Mouse (Mus musculus): ENCODE measurements around the gene Metap1. TPM values are rescaled to one million over a fixed set of nuclear protein-coding genes. Genes with fewer than 3 reads are reported as not detected.

Gene Metap1
- polyA plus RNA-seq (2015; fragmentation: Nextera tagmentation; extraction: Ambion mirVana) = 48.0 and 52.3 TPM in 2 replicates

GRCm38 (mm10) chr3:138489327-138490033, at the start of gene Metap1:
TSS of gene Metap1 (minus strand) at chr3:138489515.
- Histone ChIP-seq H3K27ac (ENCODE audit: low read length) (peak within 1 kb of the TSS; percentile 73), H3K27me3 (replicated peaks; ENCODE audit: control insufficient read depth, insufficient read depth, low read length) (no peaks in the 10 kb centered on the region), H3K36me3 (ENCODE audit: control insufficient read depth, insufficient read depth) (peaks cover 2% of the 10 kb centered on the region; the same call in 1 of the 2 replicates), H3K9me3 (ENCODE audit: control insufficient read depth, low read length) (no peaks in the 10 kb centered on the region), H3K9ac (replicated peaks; ENCODE audit: low read depth, low read length) (peak within 1 kb of the TSS; percentile 79), H3K4me2 (ENCODE audit: low read length) (peak within 1 kb of the TSS; percentile 84), H3K4me1 (replicated peaks; ENCODE audit: control insufficient read depth, insufficient read depth, low read length) (peaks cover 11% of the 10 kb centered on the region), H3K4me3 (replicated peaks; ENCODE audit: low read length) (peak within 1 kb of the TSS; percentile 55)
- under 1% methylated on average over 51 of the region's 65 CpGs for WGBS
- ATAC-seq = peak; percentile 99

GRCm38 (mm10) chr3:138536031-138536430, 46.7 kb upstream of the Metap1 start:
- Histone ChIP-seq H3K9ac (replicated peaks; ENCODE audit: low read depth, low read length) (no peak overlapping the region), H3K4me1 (replicated peaks; ENCODE audit: control insufficient read depth, insufficient read depth, low read length) (peaks cover 4% of the 10 kb centered on the region), H3K9me3 (ENCODE audit: control insufficient read depth, low read length) (no peaks in the 10 kb centered on the region), H3K27me3 (replicated peaks; ENCODE audit: control insufficient read depth, insufficient read depth, low read length) (no peaks in the 10 kb centered on the region), H3K36me3 (ENCODE audit: control insufficient read depth, insufficient read depth) (no peaks in the 10 kb centered on the region), H3K27ac (ENCODE audit: low read length) (no peak overlapping the region), H3K4me2 (ENCODE audit: low read length) (no peak overlapping the region), H3K4me3 (replicated peaks; ENCODE audit: low read length) (no peak overlapping the region)
- no peak for ATAC-seq
- WGBS = 98% methylated on average over 2 of the region's 2 CpGs

- Histone ChIP-seq H3K36me3 (ENCODE audit: control insufficient read depth, insufficient read depth) (no peaks in the 10 kb centered on the region), H3K27ac (ENCODE audit: low read length) (no peak overlapping the region), H3K4me1 (replicated peaks; ENCODE audit: control insufficient read depth, insufficient read depth, low read length) (peaks cover 21% of the 10 kb centered on the region), H3K9ac (replicated peaks; ENCODE audit: low read depth, low read length) (no peak overlapping the region), H3K9me3 (ENCODE audit: control insufficient read depth, low read length) (no peaks in the 10 kb centered on the region), H3K4me2 (ENCODE audit: low read length) (no peak overlapping the region), H3K4me3 (replicated peaks; ENCODE audit: low read length) (no peak overlapping the region), H3K27me3 (replicated peaks; ENCODE audit: control insufficient read depth, insufficient read depth, low read length) (no peaks in the 10 kb centered on the region)
- no peak for ATAC-seq
- WGBS = 62% methylated on average over 2 of the region's 2 CpGs
Observed at GRCm38 (mm10) chr3:138532764-138533163, 43.4 kb upstream of the Metap1 start.

- no peak for ATAC-seq
- Histone ChIP-seq H3K27me3 (replicated peaks; ENCODE audit: control insufficient read depth, insufficient read depth, low read length) (no peaks in the 10 kb centered on the region), H3K4me1 (replicated peaks; ENCODE audit: control insufficient read depth, insufficient read depth, low read length) (peaks cover 21% of the 10 kb centered on the region), H3K27ac (ENCODE audit: low read length) (no peak overlapping the region), H3K4me2 (ENCODE audit: low read length) (no peak overlapping the region), H3K4me3 (replicated peaks; ENCODE audit: low read length) (no peak overlapping the region), H3K9me3 (ENCODE audit: control insufficient read depth, low read length) (no peaks in the 10 kb centered on the region), H3K9ac (replicated peaks; ENCODE audit: low read depth, low read length) (no peak overlapping the region), H3K36me3 (ENCODE audit: control insufficient read depth, insufficient read depth) (no peaks in the 10 kb centered on the region)
- 77% methylated on average over 12 of the region's 12 CpGs for WGBS
Observed at GRCm38 (mm10) chr3:138531479-138532181, 42.3 kb upstream of the Metap1 start.

GRCm38 (mm10) chr3:138530578-138531478, 41.5 kb upstream of the Metap1 start:
- 88% methylated on average over 8 of the region's 8 CpGs for WGBS
- no peaks in the 10 kb centered on the region for H3K9me3 ChIP-seq (ENCODE audit: control insufficient read depth, low read length)
- H3K4me2 ChIP-seq (ENCODE audit: low read length) = no peak overlapping the region
- peaks cover 28% of the 10 kb centered on the region for H3K4me1 ChIP-seq (replicated peaks; ENCODE audit: control insufficient read depth, insufficient read depth, low read length)
- no peak overlapping the region for H3K4me3 ChIP-seq (replicated peaks; ENCODE audit: low read length)
- no peak overlapping the region for H3K9ac ChIP-seq (replicated peaks; ENCODE audit: low read depth, low read length)
- no peak overlapping the region for H3K27ac ChIP-seq (ENCODE audit: low read length)
- no peak for ATAC-seq
- H3K27me3 ChIP-seq (replicated peaks; ENCODE audit: control insufficient read depth, insufficient read depth, low read length) = no peaks in the 10 kb centered on the region
- H3K36me3 ChIP-seq (ENCODE audit: control insufficient read depth, insufficient read depth) = no peaks in the 10 kb centered on the region

GRCm38 (mm10) chr3:138528265-138528664, 39.0 kb upstream of the Metap1 start:
- no peaks in the 10 kb centered on the region; the same call in 1 of the 2 replicates for H3K27me3 ChIP-seq (replicated peaks; ENCODE audit: control insufficient read depth, insufficient read depth, low read length)
- peaks cover 28% of the 10 kb centered on the region for H3K4me1 ChIP-seq (replicated peaks; ENCODE audit: control insufficient read depth, insufficient read depth, low read length)
- no peak overlapping the region for H3K27ac ChIP-seq (ENCODE audit: low read length)
- H3K9ac ChIP-seq (replicated peaks; ENCODE audit: low read depth, low read length) = peak overlapping the region; percentile 93
- ATAC-seq = no peak
- peak overlapping the region; percentile 69 for H3K4me3 ChIP-seq (replicated peaks; ENCODE audit: low read length)
- WGBS = 3% methylated on average over 16 of the region's 16 CpGs
- H3K36me3 ChIP-seq (ENCODE audit: control insufficient read depth, insufficient read depth) = no peaks in the 10 kb centered on the region
- H3K4me2 ChIP-seq (ENCODE audit: low read length) = peak overlapping the region; percentile 85
- no peaks in the 10 kb centered on the region for H3K9me3 ChIP-seq (ENCODE audit: control insufficient read depth, low read length)

GRCm38 (mm10) chr3:138527667-138528231, 38.4 kb upstream of the Metap1 start:
- Histone ChIP-seq H3K27ac (ENCODE audit: low read length) (peak overlapping the region; percentile 96), H3K27me3 (replicated peaks; ENCODE audit: control insufficient read depth, insufficient read depth, low read length) (no peaks in the 10 kb centered on the region; the same call in 1 of the 2 replicates), H3K9ac (replicated peaks; ENCODE audit: low read depth, low read length) (peak overlapping the region; percentile 93), H3K4me1 (replicated peaks; ENCODE audit: control insufficient read depth, insufficient read depth, low read length) (peaks cover 28% of the 10 kb centered on the region), H3K4me2 (ENCODE audit: low read length) (peak overlapping the region; percentile 85), H3K9me3 (ENCODE audit: control insufficient read depth, low read length) (no peaks in the 10 kb centered on the region), H3K36me3 (ENCODE audit: control insufficient read depth, insufficient read depth) (no peaks in the 10 kb centered on the region), H3K4me3 (replicated peaks; ENCODE audit: low read length) (peak overlapping the region; percentile 69)
- peak; percentile 60 for ATAC-seq
- WGBS = under 1% methylated on average over 60 of the region's 64 CpGs

- H3K36me3 ChIP-seq (ENCODE audit: control insufficient read depth, insufficient read depth) = no peaks in the 10 kb centered on the region
- H3K27me3 ChIP-seq (replicated peaks; ENCODE audit: control insufficient read depth, insufficient read depth, low read length) = no peaks in the 10 kb centered on the region; the same call in 1 of the 2 replicates
- peak overlapping the region; percentile 98 for H3K4me2 ChIP-seq (ENCODE audit: low read length)
- H3K9ac ChIP-seq (replicated peaks; ENCODE audit: low read depth, low read length) = peak overlapping the region; percentile 93
- peak overlapping the region; percentile 96 for H3K27ac ChIP-seq (ENCODE audit: low read length)
- H3K4me1 ChIP-seq (replicated peaks; ENCODE audit: control insufficient read depth, insufficient read depth, low read length) = peaks cover 28% of the 10 kb centered on the region
- WGBS = under 1% methylated on average over 64 of the region's 85 CpGs
- peak overlapping the region; percentile 69 for H3K4me3 ChIP-seq (replicated peaks; ENCODE audit: low read length)
- no peaks in the 10 kb centered on the region for H3K9me3 ChIP-seq (ENCODE audit: control insufficient read depth, low read length)
- ATAC-seq = peak; percentile 95
Observed at GRCm38 (mm10) chr3:138526916-138527666, 37.8 kb upstream of the Metap1 start.
